Mouse (Mus musculus) kidney, embryonic 15.5 days (tissue): ENCODE measurements at regions not wholly inside any gene's neighbourhood (a gene's known extent, or its start where the extent isn't known, plus 50 kb on each side); places are given as distances from the start of the nearest gene placed in this dataset.

Source experiments
- ATAC-seq: fragments of 200-750 bp; cut with Nextera tagmentation; replicated peaks from 2 replicates; pipeline ENCODE4 v1.8.0; 2017; ENCODE audit warnings: moderate TSS enrichment; ENCODE audit not compliant: low FRiP score
- H3K27ac ChIP-seq: fragments of 300-500 bp; sonication (generic); 2 replicates; pipeline ENCODE4 v1.5.1; 2015; ENCODE audit warnings: mild to moderate bottlenecking, inconsistent platforms
- H3K27me3 ChIP-seq: fragments of 300-500 bp; sonication (generic); 2 replicates; pipeline ENCODE4 v1.6.1; 2015; ENCODE audit warnings: inconsistent platforms
- H3K36me3 ChIP-seq: fragments of 300-500 bp; sonication (generic); 2 replicates; pipeline ENCODE4 v1.6.1; 2015; ENCODE audit warnings: inconsistent platforms
- H3K4me1 ChIP-seq: fragments of 300-500 bp; sonication (generic); 2 replicates; pipeline ENCODE4 v1.6.1; 2015; ENCODE audit warnings: inconsistent platforms
- H3K4me2 ChIP-seq: fragments of 300-500 bp; sonication (generic); 2 replicates; pipeline ENCODE4 v1.6.1; 2015; ENCODE audit warnings: moderate library complexity, mild to moderate bottlenecking, inconsistent platforms
- H3K4me3 ChIP-seq: fragments of 300-500 bp; sonication (generic); replicated peaks from 2 replicates; pipeline ENCODE4 v1.5.1; 2015; ENCODE audit warnings: mild to moderate bottlenecking, inconsistent platforms
- H3K9ac ChIP-seq: fragments of 300-500 bp; sonication (generic); 2 replicates; pipeline ENCODE4 v1.6.1; 2015; ENCODE audit warnings: mild to moderate bottlenecking, inconsistent platforms
- H3K9me3 ChIP-seq: fragments of 300-500 bp; sonication (generic); replicated peaks from 2 replicates; pipeline ENCODE4 v1.6.1; 2016; ENCODE audit warnings: inconsistent platforms
- WGBS: fragments of 180-500 bp; shearing (Covaris S2); methylation state at CpG from one replicate; pipeline ENCODE4 v1.1.7; 2015; ENCODE audit warnings: mixed read lengths; 5-methylcytosine and 5-hydroxymethylcytosine counted together

DNA sequence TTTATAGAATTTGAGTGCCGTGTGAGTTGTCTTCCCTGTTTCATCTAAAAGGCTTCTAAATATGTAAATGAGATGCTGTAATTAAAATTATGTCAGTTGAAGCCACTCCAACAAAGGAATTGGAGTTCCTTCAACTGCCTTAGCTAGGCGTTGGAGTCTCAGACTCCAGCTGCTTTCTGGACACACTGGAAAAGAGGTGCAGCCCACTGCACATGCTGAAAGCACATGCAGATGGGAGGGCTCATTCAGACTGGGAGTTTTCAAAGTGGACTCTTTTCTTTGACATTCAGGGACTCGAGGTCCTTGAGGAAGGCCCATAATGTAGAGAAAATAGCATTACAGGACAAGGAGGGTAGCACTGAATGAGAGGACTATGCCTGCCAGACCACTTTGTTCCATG, 650.7 kb downstream of the Robo2 start:
- Histone ChIP-seq H3K4me2 (no peak overlapping the region), H3K4me1 (no peaks in the 10 kb centered on the region), H3K4me3 (no peak overlapping the region), H3K36me3 (no peaks in the 10 kb centered on the region), H3K27me3 (no peaks in the 10 kb centered on the region), H3K9ac (no peak overlapping the region), H3K27ac (no peak overlapping the region), H3K9me3 (no peaks in the 10 kb centered on the region)
- 79% methylated on average over 3 of the region's 3 CpGs for WGBS
- ATAC-seq = no peak

DNA sequence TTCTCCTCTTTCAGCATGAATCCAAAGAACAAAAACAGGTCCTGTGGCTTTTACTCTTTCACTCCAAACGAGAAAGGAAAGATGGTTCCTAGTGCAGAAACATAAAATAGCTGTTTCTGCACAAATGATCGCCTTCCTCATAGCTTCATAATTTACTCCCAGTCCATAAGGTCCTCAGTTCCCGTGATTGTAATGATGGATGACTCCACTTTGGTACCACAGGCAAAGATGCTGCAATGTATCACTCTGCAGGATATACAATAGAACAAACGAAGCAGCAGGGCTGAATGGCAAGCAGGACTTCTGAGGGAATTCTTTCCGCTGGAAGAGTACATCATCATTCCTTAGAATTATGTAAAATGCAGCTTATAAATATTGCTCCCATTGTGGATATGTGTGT, 652.8 kb downstream of the Robo2 start:
- H3K4me1 ChIP-seq = no peaks in the 10 kb centered on the region
- no peak overlapping the region for H3K4me2 ChIP-seq
- 58% methylated on average over 5 of the region's 5 CpGs for WGBS
- no peaks in the 10 kb centered on the region for H3K36me3 ChIP-seq
- H3K27ac ChIP-seq = no peak overlapping the region
- no peak overlapping the region for H3K9ac ChIP-seq
- no peaks in the 10 kb centered on the region for H3K9me3 ChIP-seq
- H3K4me3 ChIP-seq = no peak overlapping the region
- H3K27me3 ChIP-seq = no peaks in the 10 kb centered on the region
- no peak for ATAC-seq

GRCm38 (mm10) chr16:73754302-73754701, 657.3 kb downstream of the Robo2 start:
- H3K9me3 ChIP-seq = no peaks in the 10 kb centered on the region
- no peak; the same call in 1 of the 2 replicates for ATAC-seq
- WGBS = 12% methylated on average over 5 of the region's 5 CpGs

DNA sequence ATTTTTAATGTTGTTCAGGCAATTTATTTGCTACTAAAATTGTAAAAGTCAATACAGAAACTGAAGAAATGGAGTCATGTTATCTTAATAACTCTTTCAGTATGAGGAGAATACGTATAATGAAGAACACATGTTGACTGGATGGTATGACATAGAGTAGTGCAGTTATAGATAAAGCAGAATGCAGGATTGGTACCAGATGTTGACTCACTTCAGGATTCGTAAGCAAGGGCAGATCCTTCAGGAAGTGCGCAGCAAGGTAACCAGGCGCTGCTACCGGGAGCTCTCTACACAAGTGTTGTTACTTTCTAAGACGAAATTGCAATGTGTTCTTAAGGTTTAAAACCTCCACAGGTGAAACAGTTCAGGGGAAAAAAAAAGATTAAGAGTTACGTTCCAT, 683.3 kb downstream of the Robo2 start:
- whole genome bisulfite sequencing = 90% methylated on average over 7 of the region's 7 CpGs
- Histone ChIP-seq H3K4me3 (no peak overlapping the region), H3K27me3 (no peaks in the 10 kb centered on the region), H3K36me3 (no peaks in the 10 kb centered on the region), H3K9me3 (no peaks in the 10 kb centered on the region), H3K27ac (no peak overlapping the region), H3K4me2 (no peak overlapping the region), H3K9ac (no peak overlapping the region), H3K4me1 (no peaks in the 10 kb centered on the region)
- no peak for ATAC-seq

More at GRCm38 (mm10) chr16:73754302-73754701, 657.3 kb downstream of the Robo2 start:
- no peak overlapping the region for H3K4me2 ChIP-seq
- no peak overlapping the region for H3K9ac ChIP-seq
- H3K4me3 ChIP-seq = no peak overlapping the region
- H3K27me3 ChIP-seq = no peaks in the 10 kb centered on the region
- no peaks in the 10 kb centered on the region for H3K36me3 ChIP-seq
- H3K27ac ChIP-seq = no peak overlapping the region
- no peaks in the 10 kb centered on the region for H3K4me1 ChIP-seq

DNA sequence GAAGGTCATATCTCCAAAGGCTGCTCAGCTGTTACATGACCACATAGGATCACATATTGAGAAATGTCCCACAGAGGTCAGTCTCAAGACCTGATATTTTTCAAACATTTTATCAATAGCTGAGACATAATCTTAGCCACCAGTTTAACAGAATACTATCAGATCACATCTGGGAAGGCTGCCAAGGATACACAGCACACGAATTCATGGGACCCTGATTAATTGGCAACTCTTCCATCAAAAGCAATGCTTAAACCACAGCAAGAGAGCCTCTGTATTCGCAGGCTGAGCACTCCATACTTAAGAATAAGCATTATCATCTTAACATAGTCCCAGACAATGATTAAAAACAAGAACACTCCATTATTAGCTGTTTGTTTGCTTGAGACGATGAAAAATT, 691.9 kb downstream of the Robo2 start:
- Histone ChIP-seq H3K4me3 (no peak overlapping the region), H3K9me3 (no peaks in the 10 kb centered on the region), H3K27ac (no peak overlapping the region), H3K36me3 (no peaks in the 10 kb centered on the region), H3K27me3 (no peaks in the 10 kb centered on the region), H3K9ac (no peak overlapping the region), H3K4me1 (no peaks in the 10 kb centered on the region), H3K4me2 (no peak overlapping the region)
- ATAC-seq = no peak
- 65% methylated on average over 3 of the region's 3 CpGs for WGBS

DNA sequence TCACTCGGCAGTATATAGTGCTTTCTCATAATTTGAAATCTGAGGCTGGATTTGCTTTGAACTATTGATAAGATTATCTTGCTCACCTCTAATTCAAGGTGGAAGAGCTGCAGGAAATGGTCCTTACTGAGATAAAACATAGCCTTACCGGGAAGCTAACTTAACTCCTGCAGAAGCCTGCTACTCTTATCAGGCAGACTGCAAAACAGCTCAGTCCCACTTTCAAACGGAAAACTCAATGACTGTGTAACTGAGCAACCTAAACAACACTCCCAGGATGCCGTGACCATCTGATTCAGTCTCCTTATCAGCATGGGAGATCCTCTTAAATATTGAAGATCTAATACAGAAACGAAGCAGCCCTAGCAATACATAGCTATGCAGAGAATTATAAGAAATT, 695.3 kb downstream of the Robo2 start:
- H3K27me3 ChIP-seq = no peaks in the 10 kb centered on the region

GRCm38 (mm10) chr16:73707051-73707450, 704.6 kb downstream of the Robo2 start:
- no peak overlapping the region for H3K9ac ChIP-seq
- 94% methylated on average over 1 of the region's 1 CpGs for WGBS
- H3K27me3 ChIP-seq = no peaks in the 10 kb centered on the region
- H3K36me3 ChIP-seq = no peaks in the 10 kb centered on the region
- no peak overlapping the region for H3K4me3 ChIP-seq
- H3K4me2 ChIP-seq = no peak overlapping the region
- H3K9me3 ChIP-seq = no peaks in the 10 kb centered on the region
- ATAC-seq = no peak
- no peak overlapping the region for H3K27ac ChIP-seq
- no peaks in the 10 kb centered on the region for H3K4me1 ChIP-seq

More for the DNA sequence above, 695.3 kb downstream of the Robo2 start:
- no peak overlapping the region for H3K4me2 ChIP-seq
- no peak overlapping the region for H3K4me3 ChIP-seq
- no peaks in the 10 kb centered on the region for H3K4me1 ChIP-seq
- no peak for ATAC-seq
- no peak overlapping the region for H3K27ac ChIP-seq
- H3K9me3 ChIP-seq = no peaks in the 10 kb centered on the region
- no peak overlapping the region for H3K9ac ChIP-seq
- H3K36me3 ChIP-seq = no peaks in the 10 kb centered on the region
- WGBS = 72% methylated on average over 5 of the region's 5 CpGs

GRCm38 (mm10) chr16:73689274-73689673, 722.4 kb downstream of the Robo2 start:
- 56% methylated on average over 11 of the region's 11 CpGs for WGBS
- no peak overlapping the region for H3K4me3 ChIP-seq
- no peak overlapping the region for H3K4me2 ChIP-seq
- H3K27me3 ChIP-seq = no peaks in the 10 kb centered on the region
- H3K4me1 ChIP-seq = no peaks in the 10 kb centered on the region
- no peak overlapping the region for H3K9ac ChIP-seq
- no peak overlapping the region for H3K27ac ChIP-seq
- no peaks in the 10 kb centered on the region for H3K36me3 ChIP-seq
- ATAC-seq = no peak
- no peaks in the 10 kb centered on the region for H3K9me3 ChIP-seq

GRCm38 (mm10) chr16:73679804-73680203, 731.8 kb downstream of the Robo2 start:
- ATAC-seq = no peak
- H3K9me3 ChIP-seq = no peaks in the 10 kb centered on the region
- no peak overlapping the region for H3K4me3 ChIP-seq
- no peak overlapping the region for H3K9ac ChIP-seq
- WGBS = 69% methylated on average over 10 of the region's 10 CpGs
- no peak overlapping the region for H3K4me2 ChIP-seq
- H3K4me1 ChIP-seq = no peaks in the 10 kb centered on the region
- no peaks in the 10 kb centered on the region for H3K36me3 ChIP-seq
- no peaks in the 10 kb centered on the region for H3K27me3 ChIP-seq
- H3K27ac ChIP-seq = no peak overlapping the region

GRCm38 (mm10) chr16:73670516-73670915, 741.1 kb downstream of the Robo2 start:
- H3K27me3 ChIP-seq = no peaks in the 10 kb centered on the region
- no peak overlapping the region for H3K4me3 ChIP-seq
- WGBS = 73% methylated on average over 6 of the region's 6 CpGs
- no peak overlapping the region for H3K9ac ChIP-seq
- no peaks in the 10 kb centered on the region for H3K4me1 ChIP-seq
- H3K4me2 ChIP-seq = no peak overlapping the region
- no peaks in the 10 kb centered on the region for H3K9me3 ChIP-seq
- no peak overlapping the region for H3K27ac ChIP-seq
- no peak for ATAC-seq
- H3K36me3 ChIP-seq = no peaks in the 10 kb centered on the region

DNA sequence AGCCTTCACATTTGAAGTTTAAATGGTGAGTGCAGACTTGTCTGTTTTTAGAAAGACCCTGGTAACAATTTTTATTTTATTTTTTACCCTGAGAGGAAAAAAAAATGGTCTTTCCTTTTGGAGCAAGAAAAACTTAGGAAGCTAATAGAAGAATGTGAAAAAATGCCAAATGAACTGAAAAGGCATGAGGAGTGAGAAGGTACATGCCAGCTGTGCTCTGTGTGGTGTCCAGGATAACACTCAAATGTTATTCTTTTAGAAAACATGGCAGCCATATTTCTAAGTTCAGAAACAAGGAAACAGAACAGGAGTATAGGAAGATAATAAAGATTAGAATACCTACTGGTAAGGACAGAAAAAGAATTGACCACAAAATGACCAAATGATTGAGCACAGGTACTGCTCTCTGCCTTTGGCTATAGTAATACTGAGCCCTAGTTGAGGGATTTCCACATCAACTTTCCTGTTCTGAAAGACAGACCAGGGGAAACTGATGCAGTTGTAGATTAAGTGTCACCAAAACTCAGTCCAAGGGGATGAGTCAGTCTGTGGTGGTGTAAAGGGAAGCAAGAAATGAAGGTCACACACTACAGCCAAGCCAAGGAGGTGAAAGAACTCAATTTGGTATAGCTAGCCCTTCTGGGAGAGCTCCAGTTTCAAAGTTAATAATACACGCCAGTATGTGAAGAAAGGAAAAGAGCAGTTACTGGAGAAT, 758.5 kb downstream of the Robo2 start:
- Histone ChIP-seq H3K36me3 (no peaks in the 10 kb centered on the region), H3K4me3 (no peak overlapping the region), H3K4me1 (no peaks in the 10 kb centered on the region), H3K27me3 (no peaks in the 10 kb centered on the region), H3K9ac (no peak overlapping the region), H3K27ac (no peak overlapping the region), H3K9me3 (no peaks in the 10 kb centered on the region), H3K4me2 (no peak overlapping the region)
- ATAC-seq = no peak
- 81% methylated on average over 1 of the region's 1 CpGs for WGBS

GRCm38 (mm10) chr16:73647201-73647782, 764.3 kb downstream of the Robo2 start:
- peak; percentile 97 for ATAC-seq
- Histone ChIP-seq H3K4me1 (peaks cover 12% of the 10 kb centered on the region; the same call in 1 of the 2 replicates), H3K9ac (no peak overlapping the region), H3K36me3 (no peaks in the 10 kb centered on the region), H3K4me2 (peak overlapping the region; percentile 53), H3K9me3 (no peaks in the 10 kb centered on the region), H3K27me3 (no peaks in the 10 kb centered on the region), H3K4me3 (peak overlapping the region; percentile 24), H3K27ac (peak overlapping the region; percentile 64)
- 25% methylated on average over 19 of the region's 19 CpGs for WGBS

DNA sequence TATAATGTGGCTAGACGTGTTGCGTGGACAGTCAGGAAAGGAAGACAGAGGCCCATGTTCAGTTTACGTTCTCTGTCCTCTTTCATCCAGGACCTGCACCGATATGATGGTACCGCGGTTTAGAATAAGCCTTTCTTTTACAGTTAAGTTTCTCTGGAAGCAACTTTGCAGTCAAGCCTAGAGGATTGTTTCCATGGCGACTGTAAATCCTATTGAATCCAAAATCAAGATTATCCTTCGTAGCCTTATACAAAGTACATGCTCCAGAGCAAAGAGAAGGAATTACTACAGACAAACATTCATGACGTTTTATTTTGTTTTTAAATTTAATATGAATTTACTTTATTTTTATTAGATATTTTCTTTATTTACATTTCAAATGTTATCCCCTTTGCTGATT, 798.6 kb downstream of the Robo2 start:
- Histone ChIP-seq H3K4me3 (no peak overlapping the region), H3K27me3 (no peaks in the 10 kb centered on the region), H3K9me3 (no peaks in the 10 kb centered on the region), H3K9ac (no peak overlapping the region), H3K27ac (no peak overlapping the region), H3K4me2 (no peak overlapping the region), H3K4me1 (no peaks in the 10 kb centered on the region), H3K36me3 (no peaks in the 10 kb centered on the region)
- 94% methylated on average over 9 of the region's 9 CpGs for WGBS
- no peak for ATAC-seq
